Mouse (Mus musculus) urinary bladder, postnatal 10 days (tissue): ENCODE measurements around the gene Ptpre.
"Not testable (repeated sequence)": the region's sequence is repeated elsewhere in the genome, so short reads cannot be mapped to it uniquely, and the experiment has no call there.

Source experiments
- DNase-seq: peaks from one replicate; pipeline ENCODE4 v3.0.0; 2022; ENCODE audit warnings: low spot score

The Ptpre gene

DNA sequence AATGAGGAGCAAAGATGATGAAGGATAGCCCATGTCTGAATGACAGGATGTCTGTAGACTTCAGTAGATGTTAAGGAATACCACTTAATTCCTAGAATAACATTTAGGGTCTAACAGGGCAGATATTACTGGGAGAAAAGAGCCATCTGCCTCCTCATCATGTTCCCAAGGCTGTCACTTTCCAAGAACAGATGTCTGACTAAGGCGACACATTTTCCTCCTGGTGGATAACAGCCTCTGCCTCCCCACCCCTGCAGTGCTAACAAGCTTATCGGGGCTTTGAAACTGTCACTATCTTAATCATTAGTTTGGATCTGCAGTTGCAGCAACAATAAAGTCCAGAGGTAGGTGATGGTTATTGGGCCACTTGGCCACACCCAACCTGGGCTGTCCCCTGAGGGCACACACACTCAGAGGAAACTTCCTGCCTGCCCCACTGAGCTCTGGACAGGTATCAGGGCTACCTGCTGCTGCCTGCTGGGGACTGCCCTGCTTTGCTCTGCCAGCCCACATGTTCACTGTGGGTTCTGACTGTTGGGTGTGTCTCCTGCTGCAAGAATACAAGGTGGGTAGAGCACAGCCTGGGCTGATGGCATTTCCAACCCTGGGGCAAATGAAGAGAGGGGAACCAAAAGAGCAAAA is 2.6 kb upstream of the Ptpre start:
- no peak for DNase-seq

DNA sequence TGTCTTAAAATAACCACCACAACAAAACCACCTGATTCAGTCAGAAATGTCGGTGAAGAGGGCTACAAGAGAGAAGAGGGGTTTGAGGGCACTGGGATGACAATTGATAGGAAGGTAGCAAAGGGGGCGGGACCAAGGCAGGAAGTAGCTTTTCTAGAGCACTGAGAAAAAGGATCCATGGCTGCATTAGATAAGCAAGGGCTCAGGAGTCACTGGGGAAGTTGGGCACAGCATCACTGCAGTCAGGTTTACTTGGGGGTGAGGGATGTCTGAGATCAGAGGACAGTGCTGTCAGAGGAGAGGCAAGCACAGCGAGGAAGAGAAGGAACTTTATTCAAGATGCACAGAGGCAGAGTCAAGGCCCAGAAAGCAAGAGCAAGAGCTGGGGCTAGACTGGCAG is 1.4 kb upstream of the Ptpre start:
- no peak for DNase-seq

DNA sequence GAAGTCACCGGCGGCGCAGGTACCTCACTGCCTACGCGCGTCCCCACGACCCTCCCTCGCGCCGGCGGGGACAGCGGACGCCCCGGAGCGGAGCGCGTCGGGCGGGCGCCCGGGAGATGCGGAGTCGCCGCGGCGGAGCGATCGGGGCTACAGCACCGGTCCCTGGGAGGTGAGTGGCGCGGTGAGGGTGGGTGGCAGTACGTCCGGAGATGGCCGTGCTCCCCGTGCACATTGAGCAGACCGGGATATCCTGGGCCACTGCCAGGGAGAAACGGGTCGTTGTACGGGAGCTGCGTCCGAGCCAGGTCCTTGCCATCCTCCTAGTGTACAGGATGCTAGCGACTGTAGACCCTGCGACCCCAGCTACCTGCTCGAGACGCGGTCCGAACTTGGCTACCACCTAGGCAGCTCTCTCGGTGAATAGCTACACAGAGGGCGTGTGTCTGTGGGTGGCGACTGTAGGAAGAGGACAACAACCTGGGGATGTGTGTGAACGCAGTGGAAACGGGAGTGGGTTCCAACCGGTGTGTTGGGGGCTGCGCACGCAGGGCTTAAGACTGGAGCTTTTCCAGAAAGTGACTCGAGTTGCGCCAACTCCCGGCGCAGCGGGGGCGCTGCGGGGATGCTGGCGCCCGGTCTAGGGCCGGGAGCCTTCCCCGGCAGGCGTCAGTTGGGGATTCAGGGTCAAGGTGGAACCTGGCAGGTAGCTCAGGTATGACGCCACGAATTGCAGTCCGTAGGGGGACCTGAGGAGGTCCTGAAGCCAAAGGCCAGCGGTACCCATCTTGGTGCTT is 864 bp downstream of the Ptpre start:
- no peak for DNase-seq

DNA sequence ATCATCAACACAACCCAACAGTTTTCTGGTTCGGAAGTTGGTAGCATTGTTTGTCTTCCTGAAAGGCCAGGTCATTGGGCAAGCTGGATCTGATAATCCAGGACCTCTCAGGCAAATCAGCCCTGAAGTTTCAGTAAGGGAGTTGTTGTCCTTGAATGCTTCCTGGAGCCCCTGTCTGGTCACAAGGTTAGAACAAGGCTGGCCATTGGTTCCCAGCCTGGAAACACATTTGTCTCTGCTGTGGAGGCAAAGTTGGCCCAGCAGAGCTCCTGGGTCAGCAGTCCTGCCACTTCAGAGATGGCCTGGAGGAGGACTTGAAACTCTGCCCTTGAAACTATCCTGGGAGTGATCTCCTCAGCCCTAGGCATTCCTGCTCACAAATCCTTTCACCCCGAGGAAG is 2.1 kb downstream of the Ptpre start:
- no peak for DNase-seq

DNA sequence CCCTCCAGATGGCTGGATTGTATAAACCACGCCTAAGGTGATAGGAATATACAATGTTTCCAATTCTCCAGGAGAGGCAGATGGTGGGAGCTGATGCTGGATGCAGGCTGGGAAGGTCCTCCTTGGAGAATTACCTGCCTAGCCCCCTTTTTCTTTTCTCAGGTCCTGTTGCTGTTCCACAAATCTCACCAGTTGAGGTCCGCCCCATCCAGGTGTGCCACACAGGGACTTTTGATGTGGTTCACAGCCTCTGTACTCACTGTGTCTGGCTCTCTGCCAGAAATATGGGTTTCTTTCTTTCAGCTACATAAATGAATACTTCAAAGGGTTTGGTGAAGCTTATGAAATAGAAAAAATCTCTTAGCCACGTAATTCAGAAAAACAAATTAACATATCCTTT is 5.0 kb downstream of the Ptpre start:
- DNase-seq = no peak

DNA sequence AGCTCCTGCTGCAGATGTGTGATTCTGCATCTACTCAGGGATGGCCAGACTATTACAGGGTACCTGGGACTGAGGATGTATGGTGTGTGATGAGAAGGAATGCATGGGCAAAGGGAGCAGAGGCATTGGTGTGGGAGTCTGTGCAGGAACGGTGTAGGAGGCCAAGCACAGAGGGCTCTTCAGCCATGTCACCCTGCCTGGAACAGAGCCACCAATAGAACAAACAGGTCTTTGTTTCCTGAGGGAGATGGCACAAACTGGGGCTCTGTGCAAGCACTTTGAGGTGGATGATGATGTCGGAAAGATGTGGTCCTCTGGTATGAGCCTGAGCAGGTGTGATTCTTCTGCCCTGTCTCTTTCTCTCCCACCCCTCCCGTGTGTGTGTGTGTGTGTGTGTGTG is 5.8 kb downstream of the Ptpre start:
- DNase-seq = no peak

DNA sequence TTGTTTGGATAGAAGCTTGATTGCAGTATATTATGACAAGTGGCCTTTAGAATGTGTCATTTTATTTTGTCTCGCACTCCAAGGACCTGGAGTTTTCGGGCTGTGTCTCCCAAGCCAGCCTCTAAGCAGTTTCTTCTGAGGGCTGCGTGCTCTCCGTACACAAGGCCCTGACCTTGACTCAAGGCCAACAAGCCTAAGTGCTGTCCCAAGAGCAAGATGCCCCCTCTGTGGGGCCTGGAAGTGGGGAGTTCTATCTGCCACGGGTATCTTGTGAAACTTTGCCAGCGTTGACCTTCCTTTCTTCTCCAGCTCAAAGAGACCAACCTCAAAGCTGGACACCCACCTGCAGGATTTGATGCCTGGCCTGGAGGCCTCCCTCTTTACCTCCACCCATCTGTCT is 7.0 kb downstream of the Ptpre start:
- no peak for DNase-seq

DNA sequence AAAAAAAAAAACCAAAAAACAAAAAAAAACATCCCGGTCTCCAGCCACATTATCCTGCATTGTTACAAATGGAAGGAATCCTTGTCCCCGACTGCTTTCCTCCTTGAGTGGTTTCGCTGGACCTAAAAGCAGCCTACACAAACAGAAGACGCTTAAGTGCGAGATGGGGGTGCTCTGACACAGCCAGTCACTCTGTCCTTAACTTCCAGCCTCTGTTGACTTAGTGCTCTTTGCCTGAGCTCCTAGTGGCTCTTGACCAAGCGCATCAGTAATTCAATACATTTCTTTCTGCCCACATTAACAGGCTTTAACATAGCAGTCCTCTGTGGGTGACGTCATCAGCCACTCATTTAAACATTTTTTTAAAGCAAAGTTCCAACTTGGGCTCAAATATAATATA is 8.7 kb downstream of the Ptpre start:
- no peak for DNase-seq

DNA sequence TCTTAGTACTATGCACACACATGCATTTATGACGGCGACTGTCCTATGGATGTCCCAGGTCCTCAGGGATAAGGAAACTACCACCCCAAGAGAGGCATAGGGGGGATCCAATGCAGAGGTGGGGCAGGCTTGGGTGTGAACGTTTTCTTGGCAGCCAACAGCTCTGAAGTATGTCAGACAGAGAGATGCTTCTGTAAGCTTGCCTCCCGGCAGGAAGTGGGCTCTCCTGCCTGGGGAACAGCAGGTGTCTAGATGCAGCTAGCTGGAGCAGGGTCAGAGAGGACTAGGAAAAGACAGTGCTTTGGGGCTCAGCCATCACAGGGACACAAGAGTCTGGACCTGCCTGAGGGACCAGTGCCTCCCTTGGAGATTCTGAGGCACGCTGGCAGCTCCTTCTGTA is 9.2 kb downstream of the Ptpre start:
- DNase-seq = no peak

DNA sequence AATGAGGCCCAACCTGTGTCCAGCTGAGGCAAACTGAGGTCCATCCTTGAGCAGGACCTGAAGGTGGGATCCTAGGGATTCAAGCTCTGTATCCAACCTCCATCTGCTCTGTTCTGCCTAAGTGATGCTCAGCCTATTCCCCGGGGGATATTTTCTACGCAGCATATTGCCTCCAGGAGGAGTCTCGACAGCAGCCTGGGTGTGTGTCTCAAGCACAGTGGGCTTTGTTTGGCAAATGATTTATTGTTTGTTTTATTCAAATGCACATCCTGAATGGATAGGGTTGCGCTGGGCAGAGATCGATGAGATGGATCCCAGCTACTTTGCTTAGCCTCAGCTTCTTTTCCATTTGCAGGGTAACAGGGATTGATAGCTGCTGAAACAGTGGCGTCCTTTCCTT is 11.2 kb downstream of the Ptpre start:
- DNase-seq = no peak

DNA sequence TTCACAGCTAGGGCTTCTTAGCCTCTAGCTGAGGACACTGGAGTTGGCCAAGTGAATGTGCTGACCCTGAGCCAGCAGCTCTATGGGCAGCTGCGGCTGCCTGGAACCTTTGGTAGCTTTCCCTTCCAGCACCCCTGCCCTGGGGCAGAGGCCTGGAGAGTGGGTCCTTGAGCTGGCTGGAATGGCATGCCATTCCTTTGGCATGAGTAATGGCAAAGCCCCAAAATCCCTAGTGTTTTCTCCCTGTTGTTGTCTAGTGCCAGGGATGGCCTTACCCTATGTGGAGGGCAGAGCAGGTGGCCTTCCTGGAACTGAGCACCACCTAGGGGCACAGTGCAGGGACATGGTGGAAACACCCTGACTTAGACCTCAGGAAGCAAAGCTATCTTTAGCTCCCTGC is 14.3 kb downstream of the Ptpre start:
- no peak for DNase-seq

DNA sequence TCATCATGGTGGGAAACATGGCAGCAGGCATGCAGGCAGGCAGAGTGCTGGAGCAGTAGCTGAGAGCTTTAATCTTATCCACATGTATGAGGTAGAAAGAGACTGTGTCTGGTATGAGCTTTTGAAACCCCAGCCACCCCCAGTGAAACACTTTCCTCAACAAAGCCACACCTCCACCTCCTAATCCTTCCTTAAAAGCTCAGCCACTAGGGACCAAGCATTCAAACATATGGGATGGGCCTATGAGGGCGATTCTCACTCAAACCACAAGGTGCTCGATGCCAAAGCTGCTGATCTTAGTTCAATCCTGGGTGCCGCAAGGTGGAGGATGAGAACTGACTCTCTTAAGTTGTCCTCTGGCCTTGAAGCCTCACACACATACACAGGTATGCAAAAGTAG is 16.3 kb downstream of the Ptpre start:
- no peak for DNase-seq

DNA sequence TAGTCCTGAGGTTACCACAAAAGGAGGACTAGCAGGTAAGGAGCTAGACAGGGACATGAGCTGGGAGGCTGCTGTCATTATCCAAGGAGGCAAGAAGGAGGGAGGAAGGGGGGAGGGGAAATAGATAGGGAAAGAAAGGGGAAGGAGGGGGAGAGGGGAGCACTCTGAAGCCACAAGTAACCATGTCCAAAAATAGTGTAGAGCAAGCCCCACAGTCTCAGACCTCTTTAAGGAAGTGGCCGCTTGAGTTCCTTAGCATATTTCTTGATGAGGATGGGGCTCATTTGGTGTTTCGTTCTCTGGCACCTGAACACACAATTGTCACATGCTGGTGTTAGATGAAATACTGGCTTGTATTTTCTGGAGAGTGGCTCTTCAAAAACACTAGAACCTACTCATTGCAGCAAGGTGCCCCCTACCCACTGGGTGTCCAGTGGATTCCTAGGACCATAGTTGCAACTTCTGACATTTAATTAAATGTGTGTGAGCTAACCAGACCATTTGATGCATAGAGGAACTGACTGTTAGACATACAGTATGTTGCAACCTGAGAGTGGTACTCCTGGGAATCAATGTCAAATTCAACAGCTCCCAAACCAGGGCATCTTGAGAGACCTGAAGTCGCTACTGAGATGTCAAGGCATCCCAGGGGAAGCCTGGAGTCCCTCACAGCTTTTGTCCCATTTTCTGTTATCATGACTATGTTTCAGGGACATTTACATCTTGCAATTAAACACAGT is 19.6 kb downstream of the Ptpre start:
- DNase-seq = no peak

DNA sequence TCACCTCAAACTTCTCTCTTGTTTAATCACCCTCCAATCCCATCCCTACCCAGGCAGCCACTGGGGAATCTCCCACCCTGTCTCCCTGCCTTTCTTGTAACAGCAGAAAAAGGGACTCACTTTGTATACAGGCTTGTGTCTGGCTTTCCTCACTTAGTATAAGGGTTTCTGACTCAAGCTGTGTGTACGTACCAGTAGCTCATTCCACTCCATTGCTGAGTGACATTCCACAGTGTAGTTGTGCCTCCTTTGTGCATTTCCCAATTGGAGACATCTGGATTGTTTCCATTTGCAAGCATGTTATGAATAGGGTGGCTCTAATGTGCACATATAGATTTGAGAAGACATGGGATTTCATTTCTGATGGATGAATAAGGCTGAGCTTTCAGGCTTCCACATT is 23.0 kb downstream of the Ptpre start:
- DNase-seq = no peak

DNA sequence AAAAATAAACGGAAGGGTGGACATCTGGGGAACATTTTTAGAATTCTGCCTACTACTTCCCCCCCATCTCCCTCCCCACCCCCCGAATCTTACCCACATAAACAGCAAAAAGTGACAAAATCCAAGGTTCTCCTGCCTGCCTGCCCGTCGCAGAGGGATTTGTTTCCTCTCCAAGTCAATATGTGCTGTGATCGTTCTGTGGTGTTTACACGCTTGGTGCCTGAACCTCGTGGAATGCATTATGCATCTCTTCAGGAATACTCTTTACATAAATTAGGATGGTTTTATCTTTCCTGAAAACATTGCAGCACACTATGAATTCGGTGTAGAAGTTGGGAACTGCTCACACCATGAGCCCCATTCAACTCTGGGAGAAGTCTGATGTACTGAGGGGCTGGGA is 26.7 kb downstream of the Ptpre start:
- no peak for DNase-seq

DNA sequence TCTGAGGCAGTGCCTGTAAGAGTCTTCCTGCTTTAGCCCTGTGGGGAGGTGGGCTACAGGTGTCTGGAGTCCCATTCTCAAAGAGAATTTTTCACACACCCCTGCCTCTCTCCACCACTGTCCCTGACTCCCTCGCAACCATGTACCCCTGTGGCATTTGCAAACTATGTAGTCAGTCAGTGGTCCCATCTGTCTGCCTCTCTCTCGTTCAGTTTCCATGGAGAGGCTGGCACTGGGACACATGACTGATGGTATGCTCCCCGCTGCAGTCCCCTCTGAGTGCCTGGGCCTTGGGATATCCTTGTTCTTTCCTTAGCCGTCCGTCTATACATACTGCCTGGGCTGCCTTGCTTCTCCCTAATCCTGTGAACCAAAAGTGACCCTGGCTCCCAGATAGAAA is 28.7 kb downstream of the Ptpre start:
- no peak for DNase-seq

DNA sequence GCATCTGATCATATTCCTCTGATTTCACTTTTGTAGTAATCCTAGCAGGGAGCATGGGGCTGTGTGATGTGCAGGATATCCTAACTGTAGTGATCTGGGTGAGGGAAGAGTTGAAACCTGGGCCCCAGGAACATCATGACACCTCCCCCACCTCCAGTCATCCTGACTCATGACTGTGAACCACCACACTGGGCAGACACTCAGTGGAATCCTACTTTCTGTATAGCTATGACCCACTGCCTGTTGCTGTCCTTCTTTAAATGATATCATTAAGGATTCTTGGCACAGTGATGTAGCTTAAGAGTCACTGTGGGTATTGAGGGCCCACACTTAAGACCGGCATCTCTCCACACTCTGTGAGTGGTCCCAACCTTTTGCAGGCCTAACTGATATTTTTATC is 30.3 kb downstream of the Ptpre start:
- no peak for DNase-seq

DNA sequence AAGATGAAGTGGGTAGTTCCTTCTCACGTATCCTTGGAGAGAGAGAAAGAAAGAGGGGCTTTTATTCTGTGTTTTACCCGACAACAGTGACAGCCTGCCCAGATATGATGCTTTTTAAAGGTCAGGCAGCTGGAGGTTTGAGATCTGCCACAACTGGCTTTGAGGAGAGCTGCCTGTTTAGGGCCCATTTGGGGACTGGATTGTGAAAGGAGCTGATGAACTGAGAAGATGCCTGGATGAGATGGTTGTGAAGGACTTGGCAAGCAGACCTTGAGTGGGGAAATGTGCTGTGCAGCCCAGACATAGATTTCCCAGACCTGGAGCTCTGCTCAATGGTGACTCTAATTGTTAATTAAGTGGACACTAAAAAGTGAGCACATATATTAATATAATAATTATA is 31.3 kb downstream of the Ptpre start:
- no peak for DNase-seq

DNA sequence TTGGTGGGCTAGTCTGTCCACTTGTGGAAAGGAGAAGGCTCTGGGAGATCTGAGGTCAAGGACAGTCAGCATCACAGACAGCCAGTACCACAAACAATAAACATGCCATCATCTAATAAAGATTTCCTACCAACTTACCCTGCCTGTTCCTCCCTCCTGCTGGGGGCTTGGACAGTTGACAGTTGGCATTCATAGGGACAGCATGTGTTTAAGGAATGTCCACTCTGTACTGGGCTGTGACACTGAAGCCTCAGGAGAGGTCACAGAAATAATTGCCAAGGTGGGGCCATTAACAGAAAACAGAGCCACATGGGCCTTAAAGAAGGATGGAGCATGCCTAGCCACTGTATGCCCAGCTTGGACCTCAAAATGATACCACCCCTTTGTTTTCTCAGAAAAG is 34.1 kb downstream of the Ptpre start:
- DNase-seq = no peak

DNA sequence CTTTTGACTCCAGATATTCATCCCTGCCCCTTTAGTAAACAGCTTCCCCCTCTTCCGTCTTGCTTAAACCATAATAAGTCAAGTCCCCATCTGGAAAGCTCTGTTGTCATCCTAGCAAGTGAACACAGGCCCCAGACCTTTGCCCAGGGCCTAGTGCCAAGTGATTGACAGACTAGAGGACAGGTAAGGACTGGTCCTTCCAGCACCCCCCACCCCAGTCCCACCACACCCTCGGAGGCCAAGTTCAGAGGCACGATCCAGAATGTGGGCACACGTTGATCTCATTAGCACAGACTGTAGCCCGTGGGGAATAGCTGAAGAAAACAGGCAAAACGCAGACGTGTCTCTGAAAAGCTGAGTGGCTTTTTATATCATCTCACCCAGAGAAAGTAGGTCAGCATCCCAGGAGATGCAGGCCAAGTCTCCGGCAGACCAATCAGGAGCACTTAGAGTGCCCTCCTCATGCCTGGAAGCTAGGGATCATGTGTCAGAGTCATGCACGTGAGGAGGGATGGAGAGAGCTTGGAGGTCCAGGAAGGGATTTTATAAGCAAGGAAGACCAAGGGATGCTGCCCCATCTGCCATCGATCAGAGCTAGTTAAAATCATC is 34.8 kb downstream of the Ptpre start:
- no peak for DNase-seq

DNA sequence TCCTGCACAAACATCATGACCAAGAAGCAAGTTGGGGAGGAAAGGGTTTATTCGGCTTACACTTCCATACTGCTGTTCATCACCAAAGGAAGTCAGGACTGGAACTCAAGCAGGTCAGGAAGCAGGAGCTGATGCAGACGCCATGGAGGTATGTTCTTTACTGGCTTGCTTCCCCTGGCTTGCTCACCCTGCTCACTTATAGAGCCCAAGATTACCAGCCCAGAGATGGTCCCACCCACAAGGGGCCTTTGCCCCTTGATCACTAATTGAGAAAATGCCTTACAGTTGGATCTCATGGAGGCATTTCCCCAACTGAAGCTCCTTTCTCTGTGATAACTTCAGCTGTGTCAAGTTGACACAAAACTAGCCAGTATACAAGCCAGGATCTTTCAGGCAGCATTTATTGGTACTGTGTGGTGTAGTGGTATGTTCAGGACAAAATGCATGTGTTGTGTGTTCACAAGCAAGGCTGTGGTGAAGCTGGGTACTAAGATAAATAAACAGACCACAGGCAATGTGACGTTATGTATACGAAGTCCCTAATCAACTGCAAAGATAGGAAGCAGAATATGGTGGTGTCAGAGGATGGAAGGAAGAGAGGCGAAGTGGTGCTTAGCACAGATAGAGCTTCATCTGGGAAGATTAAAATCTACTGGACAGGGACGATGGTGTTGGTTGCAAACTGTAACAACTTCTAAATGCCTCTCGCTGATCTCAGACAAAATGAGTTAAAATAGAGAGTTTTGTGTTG is 38.2 kb downstream of the Ptpre start:
- not testable (repeated sequence) for DNase-seq

DNA sequence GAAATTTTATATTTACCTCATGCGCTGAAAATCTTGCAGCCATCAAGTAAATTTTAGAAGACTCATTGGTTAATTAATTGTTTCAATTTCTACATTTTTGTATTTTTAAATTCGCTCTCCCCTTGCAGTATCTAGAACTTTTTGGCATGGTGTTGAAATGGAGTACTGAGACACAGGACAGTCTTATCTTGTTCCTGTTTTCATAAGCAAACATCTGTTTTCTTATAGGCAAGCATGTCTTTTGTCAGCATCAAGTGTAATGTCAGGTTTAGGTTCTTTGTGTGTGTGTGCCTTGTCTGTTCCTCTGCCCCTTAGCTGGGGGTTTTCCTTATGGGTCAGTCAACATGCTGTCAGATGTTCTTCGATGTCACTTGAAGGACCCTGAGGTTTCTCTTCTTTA is 39.0 kb downstream of the Ptpre start:
- no peak for DNase-seq
